In genomic region chr12:24690351-24690750, GRCm38 (mm10) we compare ENCODE assay signal across 11 mouse cellular contexts.
"Had no signal": no experiment of that assay in that cellular context is flagged by ENCODE, and none has a peak within 500 bp of the region (broad histone marks: within the 10 kb centered on the region; RNA-seq: fewer than 3 reads in every experiment).

No protein-coding gene starts in this region.

- H3K4me3 ChIP-seq: left cerebral cortex, adult 2 months; limb, embryonic 10.5 days; liver, embryonic 15.5 days; midbrain, embryonic 13.5 days had no signal

- H3K4me2 ChIP-seq: liver, embryonic 11.5 days; liver, embryonic 15.5 days; midbrain, embryonic 13.5 days had no signal

- H3K9me3 ChIP-seq: limb, embryonic 10.5 days; liver, embryonic 15.5 days; midbrain, embryonic 13.5 days had no signal

- H3K36me3 ChIP-seq: limb, embryonic 10.5 days; liver, embryonic 15.5 days; midbrain, embryonic 13.5 days had no signal

- ATAC-seq: intestine, embryonic 16.5 days; lung, postnatal 0 days; midbrain, embryonic 13.5 days had no signal

- H3K9ac ChIP-seq: liver, embryonic 15.5 days; midbrain, embryonic 13.5 days had no signal

- H3K4me1 ChIP-seq: limb, embryonic 10.5 days; midbrain, embryonic 13.5 days had no signal

- DNase-seq: lung, adult 2 months; lung, postnatal 36 days; right cerebral cortex, postnatal 14 days; thymus, postnatal 4 days had no signal

- H3K27ac ChIP-seq: left cerebral cortex, adult 2 months; limb, embryonic 10.5 days; liver, embryonic 15.5 days; midbrain, embryonic 13.5 days had no signal

- H3K27me3 ChIP-seq: midbrain, embryonic 13.5 days had no signal
